ENCODE assay signal across 8 mouse cellular contexts in the genomic region with DNA sequence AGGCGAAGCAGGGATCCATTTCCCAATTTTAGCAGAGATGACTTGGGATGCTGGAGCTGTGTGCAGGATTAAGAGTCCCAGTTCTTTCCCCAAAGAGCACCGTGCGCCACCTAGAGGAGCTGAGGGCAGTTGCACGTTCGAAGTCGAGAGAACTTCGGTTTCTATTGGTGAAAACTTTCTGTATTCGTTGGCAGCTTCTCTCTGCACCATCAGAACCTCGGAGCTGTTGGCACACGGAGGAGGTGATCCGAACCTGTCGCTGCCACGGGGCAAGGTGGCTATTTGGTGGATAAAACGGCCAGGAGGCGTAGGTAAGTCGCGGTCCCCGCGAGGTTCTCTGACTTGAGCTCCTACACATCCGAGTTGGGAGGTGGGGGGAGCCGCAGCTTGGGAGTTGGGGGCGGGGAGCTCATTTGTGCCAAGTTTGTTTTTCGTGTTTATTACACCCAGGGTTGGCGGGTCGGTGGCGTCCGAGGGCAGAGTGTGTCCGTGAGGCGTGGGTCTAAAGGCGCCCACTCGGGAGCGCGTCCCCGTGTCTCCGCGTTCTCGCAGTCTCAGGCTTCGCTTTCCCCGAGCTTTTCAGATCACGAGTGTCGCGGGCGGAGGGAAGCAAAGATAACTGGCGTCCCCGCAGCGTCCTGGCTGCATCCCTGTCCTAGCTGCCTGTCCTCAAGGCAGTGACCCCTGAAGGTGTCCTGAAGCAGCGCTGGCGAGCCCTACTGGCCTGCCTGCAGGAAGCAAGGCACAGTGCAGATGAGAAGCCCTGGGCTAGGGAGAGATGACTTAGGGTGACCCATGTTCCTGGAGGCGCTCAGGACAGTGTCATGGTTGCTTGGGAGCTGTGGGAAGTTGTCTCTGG. TPM values are rescaled to one million over a fixed set of nuclear protein-coding genes. Genes with fewer than 3 reads are reported as not detected.
DNase-seq lines count a peak whose midpoint lies in the region; ATAC-seq and TF ChIP-seq lines count a peak whose summit lies in the region.

A gene (plus strand): TSS at position 172 of the 859 bp plus-strand sequence.

- peak; percentile 74 for TF ChIP-seq CTCF in bone marrow macrophage, adult 2 months (IDR thresholded peaks at IDR 0.05; ENCODE audit: low read depth, low read length)
- peak; percentile 95 for TF ChIP-seq CTCF in liver, adult 2 months (IDR thresholded peaks at IDR 0.05; ENCODE audit: low read depth, low read length)

- no peaks in the 10 kb centered on the region for H3K79me2 ChIP-seq in liver, adult 2 months (ENCODE audit: control insufficient read depth, insufficient read depth, low read length)
- H3K79me2 ChIP-seq in myocyte (ENCODE audit: control insufficient read depth, insufficient read depth), result no peaks in the 10 kb centered on the region

- peak within 1 kb of the TSS; percentile 75 for H3K4me3 ChIP-seq in bone marrow macrophage, adult 2 months (ENCODE audit: insufficient read depth, low read length)
- H3K4me3 ChIP-seq in embryonic facial prominence, embryonic 15.5 days (replicated peaks), result peak within 1 kb of the TSS; percentile 64
- peak within 1 kb of the TSS; percentile 78 for H3K4me3 ChIP-seq in heart, embryonic 10.5 days
- H3K4me3 ChIP-seq in kidney, embryonic 14.5 days (ENCODE audit: low read length), result peak within 1 kb of the TSS; percentile 60
- H3K4me3 ChIP-seq in liver, adult 2 months (ENCODE audit: insufficient read depth, low read depth, low read length), result peak within 1 kb of the TSS; percentile 56
- H3K4me3 ChIP-seq in myocyte, result peak within 1 kb of the TSS; percentile 33

- peak within 1 kb of the TSS; percentile 39 for H3K9ac ChIP-seq in embryonic facial prominence, embryonic 15.5 days
- peak within 1 kb of the TSS; percentile 58 for H3K9ac ChIP-seq in kidney, embryonic 14.5 days (ENCODE audit: low read depth, low read length)
- H3K9ac ChIP-seq in liver, adult 2 months (ENCODE audit: low read depth, low read length), result peak within 1 kb of the TSS; percentile 36

- no peaks in the 10 kb centered on the region for H3K36me3 ChIP-seq in embryonic facial prominence, embryonic 15.5 days
- no peaks in the 10 kb centered on the region for H3K36me3 ChIP-seq in heart, embryonic 10.5 days
- H3K36me3 ChIP-seq in kidney, embryonic 14.5 days (ENCODE audit: control insufficient read depth, insufficient read depth, low read length), result no peaks in the 10 kb centered on the region
- no peaks in the 10 kb centered on the region for H3K36me3 ChIP-seq in liver, adult 2 months (ENCODE audit: control insufficient read depth, insufficient read depth, low read length)
- no peaks in the 10 kb centered on the region for H3K36me3 ChIP-seq in myocyte (ENCODE audit: control insufficient read depth, insufficient read depth)

- peak within 1 kb of the TSS; percentile 21 for H3ac ChIP-seq in myocyte (ENCODE audit: control insufficient read depth, insufficient read length)

- WGBS in embryonic facial prominence, embryonic 15.5 days, result 1% methylated on average over 49 of the region's 49 CpGs
- WGBS in heart, embryonic 10.5 days, result 2% methylated on average over 49 of the region's 49 CpGs
- WGBS in kidney, embryonic 14.5 days, result 2% methylated on average over 49 of the region's 49 CpGs
- WGBS in liver, adult 2 months, result 1% methylated on average over 49 of the region's 49 CpGs

- H3K4me2 ChIP-seq in embryonic facial prominence, embryonic 15.5 days (replicated peaks), result peak within 1 kb of the TSS; percentile 91
- H3K4me2 ChIP-seq in kidney, embryonic 14.5 days (replicated peaks; ENCODE audit: low read depth, low read length), result peak within 1 kb of the TSS; percentile 96
- peak within 1 kb of the TSS; percentile 93 for H3K4me2 ChIP-seq in myocyte (ENCODE audit: low read depth)

- no peaks in the 10 kb centered on the region for H3K9me3 ChIP-seq in embryonic facial prominence, embryonic 15.5 days (replicated peaks)
- no peaks in the 10 kb centered on the region for H3K9me3 ChIP-seq in heart, embryonic 10.5 days
- H3K9me3 ChIP-seq in kidney, embryonic 14.5 days (ENCODE audit: control insufficient read depth, low read length), result no peaks in the 10 kb centered on the region

- no peaks in the 10 kb centered on the region; the same call in 1 of the 2 replicates for H3K27me3 ChIP-seq in embryonic facial prominence, embryonic 15.5 days
- no peaks in the 10 kb centered on the region; the same call in 1 of the 2 replicates for H3K27me3 ChIP-seq in heart, embryonic 10.5 days (ENCODE audit: insufficient read depth, poor library complexity, severe bottlenecking)
- no peaks in the 10 kb centered on the region for H3K27me3 ChIP-seq in kidney, embryonic 14.5 days (ENCODE audit: control insufficient read depth, insufficient read depth, low read length)
- H3K27me3 ChIP-seq in liver, adult 2 months (ENCODE audit: control insufficient read depth, insufficient read depth, low read length), result no peaks in the 10 kb centered on the region
- H3K27me3 ChIP-seq in myocyte (ENCODE audit: control insufficient read depth, insufficient read depth, insufficient read length), result no peaks in the 10 kb centered on the region

- H3K4me1 ChIP-seq in bone marrow macrophage, adult 2 months (ENCODE audit: control insufficient read depth, insufficient read depth, low read length), result peaks cover 43% of the 10 kb centered on the region
- 0 out of 2 replicates have a peak, but pooled peaks cover 5% of the 10 kb centered on the region for H3K4me1 ChIP-seq in embryonic facial prominence, embryonic 15.5 days
- H3K4me1 ChIP-seq in heart, embryonic 10.5 days, result peaks cover 18% of the 10 kb centered on the region
- 0 out of 2 replicates have a peak, but pooled peaks cover 3% of the 10 kb centered on the region for H3K4me1 ChIP-seq in kidney, embryonic 14.5 days (ENCODE audit: control insufficient read depth, insufficient read depth, low read length)
- H3K4me1 ChIP-seq in liver, adult 2 months (ENCODE audit: control insufficient read depth, insufficient read depth, low read length), result 0 out of 2 replicates have a peak, but pooled peaks cover 2% of the 10 kb centered on the region

- no peak for TF ChIP-seq POLR2A in bone marrow macrophage, adult 2 months (IDR thresholded peaks at IDR 0.05; ENCODE audit: borderline replicate concordance, low read depth, low read length)
- no peak for TF ChIP-seq POLR2A in liver, adult 2 months (IDR thresholded peaks at IDR 0.05; ENCODE audit: extremely low read depth, insufficient read depth, low read length)
- no peak for TF ChIP-seq POLR2A in myocyte (IDR thresholded peaks at IDR 0.05; ENCODE audit: insufficient read length, low read depth)

- ATAC-seq in embryonic facial prominence, embryonic 15.5 days (ENCODE audit: insufficient number of reproducible peaks, low FRiP score, low TSS enrichment, low read depth), result no peak
- ATAC-seq in kidney, embryonic 14.5 days (ENCODE audit: low FRiP score, low TSS enrichment), result peak; percentile 72

- peak; percentile 81 to 83 for DNase-seq in B cell, adult 2 months
- peak; percentile 89 for DNase-seq in heart, embryonic 10.5 days (ENCODE audit: low spot score)
- DNase-seq in liver, adult 2 months (ENCODE audit: extremely low read depth, low read depth, low spot score), result peak; percentile 71
- DNase-seq in spleen, postnatal 4 days (ENCODE audit: low spot score in 2 of 2), result peak; percentile 64 to 87

- H3K27ac ChIP-seq in bone marrow macrophage, adult 2 months (ENCODE audit: insufficient read depth, low read depth, low read length), result peak within 1 kb of the TSS; percentile 76
- no peak within 1 kb of the TSS for H3K27ac ChIP-seq in embryonic facial prominence, embryonic 15.5 days (replicated peaks)
- H3K27ac ChIP-seq in heart, embryonic 10.5 days, result peak within 1 kb of the TSS; percentile 89
- H3K27ac ChIP-seq in kidney, embryonic 14.5 days (ENCODE audit: low read depth, low read length), result no peak within 1 kb of the TSS
- H3K27ac ChIP-seq in liver, adult 2 months (replicated peaks; ENCODE audit: insufficient read depth, low read depth, low read length), result no peak within 1 kb of the TSS; the same call in 1 of the 2 replicates

TF ChIP-seq in myocyte, 11 proteins besides CTCF, POLR2A, EP300 and RAD21:
- TF ChIP-seq POLR2AphosphoS2 (IDR thresholded peaks at IDR 0.05; ENCODE audit: insufficient read length, low read depth) (no peak), USF1 (IDR thresholded peaks at IDR 0.05; ENCODE audit: low read depth) (no peak), CEBPB (IDR thresholded peaks at IDR 0.05; ENCODE audit: insufficient read depth, poor library complexity, severe bottlenecking) (no peak), E2F4 (IDR thresholded peaks at IDR 0.05; ENCODE audit: insufficient read depth) (no peak), MYOG (IDR thresholded peaks at IDR 0.05; ENCODE audit: control insufficient read depth in 1 of 3, insufficient read depth in 1 of 3, insufficient read length in 2 of 3, low read depth in 2 of 3) (no peak), MYOD1 (IDR thresholded peaks at IDR 0.05; ENCODE audit: control insufficient read depth in 1 of 3, insufficient read length in 2 of 3, low read depth in 2 of 3) (no peak), REST (IDR thresholded peaks at IDR 0.05; ENCODE audit: insufficient read depth, insufficient read length) (no peak), TCF3 (IDR thresholded peaks at IDR 0.05; ENCODE audit: insufficient read length, low read depth) (no peak), SRF (IDR thresholded peaks at IDR 0.05; ENCODE audit: control insufficient read depth, insufficient read length, low read depth) (no peak), TCF12 (IDR thresholded peaks at IDR 0.05; ENCODE audit: insufficient read depth, poor library complexity, severe bottlenecking) (no peak), MAX (IDR thresholded peaks at IDR 0.05; ENCODE audit: low read depth) (no peak)

RNA-seq across cellular contexts. Expression of the gene that starts here (rescaled TPM):
- 8.3 and 9.0 TPM in 2 replicates for polyA plus RNA-seq in bone marrow macrophage, adult 2 months (2012; ENCODE audit: insufficient read depth, insufficient read length, missing spikeins)
- polyA plus RNA-seq in embryonic facial prominence, embryonic 15.5 days (2015; fragmentation: Nextera tagmentation; extraction: Ambion mirVana), result 0.59 and 0.60 TPM in 2 replicates
- polyA plus RNA-seq in heart, embryonic 10.5 days (2016; fragmentation: Nextera tagmentation; extraction: Ambion mirVana), result 0.40 and 0.81 TPM in 2 replicates
- polyA plus RNA-seq in kidney, embryonic 14.5 days (2014; fragmentation: Nextera tagmentation; extraction: Ambion mirVana), result 0.34 and 0.71 TPM in 2 replicates
- 0.54 and 1.1 TPM in 2 replicates for total RNA-seq in liver, adult 2 months (2014; rRNA removed)
- polyA plus RNA-seq in liver, adult 2 months (2012; rRNA removed), result 0.15 and 0.21 TPM in 2 replicates
- polyA plus RNA-seq in myocyte (2012; fragmentation: generic; extraction: Trizol), result 0.64 TPM

Comparison
In these comparisons a context has a peak if more than half of its experiments do, and no peak if none do; other contexts are left out.
1. Peak in DNase-seq, H3K4me3 ChIP-seq and H3K27ac ChIP-seq in heart, embryonic 10.5 days; RNA of the gene not detected or under 1 TPM.
2. Peak in ATAC-seq, H3K4me3 ChIP-seq, H3K9ac ChIP-seq and H3K4me2 ChIP-seq in kidney, embryonic 14.5 days; RNA of the gene not detected or under 1 TPM.